Mouse (Mus musculus) cerebellum, adult 9-11 months (tissue): Measurements from ENCODE around the gene Pcdh9.

Experiments
- DNase-seq: peaks from one replicate; pipeline ENCODE4 v3.0.0; 2022

The Pcdh9 gene

DNA sequence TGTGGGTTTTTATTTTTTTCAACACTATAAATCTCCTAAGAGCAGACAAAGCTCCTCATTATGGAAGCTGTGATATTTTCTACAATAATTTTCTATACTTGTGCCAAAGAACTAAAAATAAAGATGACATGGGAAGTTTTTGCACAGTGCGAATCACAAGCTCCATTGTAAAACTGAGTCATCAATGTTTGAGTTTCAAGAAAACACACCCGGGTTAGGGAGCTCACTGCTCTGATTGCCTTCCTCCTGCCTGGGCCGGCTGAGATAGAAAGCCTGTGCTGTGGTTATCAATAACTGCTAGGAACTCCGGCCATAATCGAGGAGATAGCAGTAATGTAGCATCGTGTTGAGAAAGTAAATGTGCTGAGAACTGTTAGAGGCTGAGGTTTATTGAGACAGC is 344.9 kb downstream of the Pcdh9 start:
- no peak for DNase-seq

DNA sequence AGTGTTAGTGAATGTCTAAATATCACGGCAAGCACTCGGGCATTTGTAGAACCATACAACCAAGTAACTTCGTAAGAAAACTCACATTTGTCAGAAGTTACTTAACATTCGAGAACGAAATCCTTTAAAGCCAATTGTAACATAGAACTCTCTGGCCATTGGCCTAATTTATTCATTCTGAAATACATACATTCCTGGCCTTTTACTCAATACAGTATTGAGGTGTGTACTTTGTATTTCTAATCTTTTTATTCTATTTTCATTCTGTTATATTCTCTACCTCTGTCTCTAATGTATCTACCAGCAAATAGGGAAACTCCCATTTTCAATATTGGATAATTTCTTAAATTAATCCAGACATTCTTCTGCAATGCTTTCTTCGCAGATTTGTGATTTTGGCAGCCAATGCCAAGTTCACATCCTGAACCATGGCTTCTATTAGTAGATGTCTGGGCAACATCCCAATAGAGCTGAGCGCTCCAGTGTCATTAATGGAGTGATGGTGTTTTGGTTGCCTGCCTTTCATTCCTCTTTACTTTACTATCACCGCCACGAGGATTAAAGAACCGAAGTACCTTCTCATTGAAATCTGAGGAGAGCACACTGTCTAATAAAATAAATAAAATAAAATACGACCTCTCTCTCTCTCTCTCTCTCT is 346.4 kb downstream of the Pcdh9 start:
- peak; percentile 64 for DNase-seq

DNA sequence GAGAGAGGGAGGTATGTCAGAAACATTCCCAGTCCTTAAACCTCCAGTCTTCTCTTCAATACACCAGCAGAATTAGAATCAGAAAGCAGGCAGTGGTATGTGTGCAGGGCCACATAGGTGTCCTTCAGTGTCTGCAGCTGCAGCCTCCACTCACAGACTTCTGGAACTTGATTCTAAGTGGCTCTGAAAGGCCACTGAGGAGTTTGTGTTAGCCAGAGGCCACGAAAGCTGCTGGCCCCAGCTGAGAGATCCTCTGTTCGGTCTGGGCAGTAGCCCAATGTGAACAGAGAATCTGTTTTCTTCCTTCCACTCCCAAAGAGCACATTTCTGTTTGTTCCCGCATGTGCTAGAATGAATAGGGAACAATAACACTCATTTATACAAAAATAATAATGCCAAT is 346.9 kb downstream of the Pcdh9 start:
- peak; percentile 46 for DNase-seq

DNA sequence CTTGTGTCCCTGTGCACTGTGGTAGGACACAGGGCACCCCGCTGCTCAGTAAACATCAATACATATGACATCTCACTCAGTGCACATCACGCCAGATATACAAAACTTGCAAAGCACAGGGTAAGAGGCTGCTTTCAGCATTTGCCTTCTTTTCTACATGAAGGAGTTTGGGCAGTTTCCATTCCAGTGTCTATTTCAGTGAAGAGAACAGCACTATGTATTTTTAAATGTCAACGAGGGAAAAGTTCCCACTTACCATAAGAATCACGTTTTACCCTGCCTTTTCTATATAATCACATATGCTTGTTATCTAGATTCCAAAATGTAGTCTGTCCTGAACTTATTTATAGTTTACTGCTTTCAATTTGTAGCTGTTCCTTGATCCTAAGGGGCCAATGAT is 355.6 kb downstream of the Pcdh9 start:
- DNase-seq, result no peak

- no peak for DNase-seq
These were observed 367.0 kb downstream of the Pcdh9 start for GRCm38 (mm10) chr14:93523430-93523829.

DNA sequence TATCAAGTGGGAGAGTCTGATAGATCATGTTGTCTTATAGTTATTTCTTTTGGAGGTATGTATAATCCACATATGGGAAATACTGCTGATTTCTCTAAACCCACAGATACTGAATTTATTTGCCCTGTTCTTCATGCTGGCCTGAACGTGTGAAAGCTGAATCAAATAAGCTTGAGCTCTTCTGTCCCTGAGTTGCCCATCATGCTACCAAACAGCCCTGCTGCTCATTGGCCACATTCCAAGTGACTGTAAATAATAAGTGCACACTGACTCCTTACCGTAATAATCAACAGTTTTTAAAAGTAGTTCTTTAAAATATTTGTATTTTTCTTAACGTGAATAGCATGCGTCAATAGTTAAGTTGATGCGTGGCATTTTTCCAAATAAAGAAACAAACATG is 370.3 kb downstream of the Pcdh9 start:
- DNase-seq, result no peak

DNA sequence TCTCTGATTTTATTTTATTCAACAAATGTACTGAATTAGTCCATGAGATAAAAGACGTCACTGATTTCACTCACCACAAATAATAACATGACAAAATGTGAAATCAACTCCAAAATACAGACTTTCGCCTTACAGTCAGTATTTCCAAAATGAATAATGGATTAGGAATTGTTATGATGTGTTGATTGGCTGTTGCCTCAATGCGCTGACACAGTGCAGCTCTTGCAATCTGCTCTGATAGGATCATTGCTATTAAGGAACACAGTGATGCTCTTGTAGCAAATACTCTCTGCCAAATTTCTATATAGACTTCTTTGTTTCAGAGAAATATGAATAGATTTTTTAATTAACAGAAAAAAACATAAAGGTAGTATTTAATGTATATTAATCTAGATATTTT is 373.8 kb downstream of the Pcdh9 start:
- DNase-seq, result no peak

GRCm38 (mm10) chr14:93506107-93506506 is 384.4 kb downstream of the Pcdh9 start:
- DNase-seq, result no peak

GRCm38 (mm10) chr14:93498813-93499690 is 391.4 kb downstream of the Pcdh9 start:
- peak; percentile 90 for DNase-seq

GRCm38 (mm10) chr14:93474991-93475390 is 415.5 kb downstream of the Pcdh9 start:
- DNase-seq, result peak; percentile 78

- no peak for DNase-seq
These were observed 418.0 kb downstream of the Pcdh9 start for GRCm38 (mm10) chr14:93472494-93472893.

- peak; percentile 17 for DNase-seq
These were observed 427.1 kb downstream of the Pcdh9 start for GRCm38 (mm10) chr14:93463360-93463892.

- no peak for DNase-seq
These were observed 439.4 kb downstream of the Pcdh9 start for GRCm38 (mm10) chr14:93450930-93451665.

DNA sequence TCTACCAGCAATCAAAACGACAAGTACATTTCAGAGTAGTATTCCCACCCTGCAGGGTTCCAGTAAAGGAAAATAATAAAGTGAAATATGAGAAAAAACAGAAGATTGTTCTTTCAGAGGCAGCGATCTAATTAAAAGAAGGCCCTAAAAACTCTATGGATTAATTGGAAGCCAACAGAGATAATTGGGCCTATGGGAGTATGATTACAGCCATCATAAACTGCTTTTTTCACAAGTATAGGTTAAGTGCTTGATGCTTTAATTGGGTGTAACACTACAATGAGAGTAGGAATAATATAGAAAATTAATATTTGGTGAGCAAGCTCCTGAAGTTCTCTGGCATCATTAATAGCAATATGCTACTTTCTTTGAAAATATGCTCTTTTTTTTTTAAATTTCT is 448.6 kb downstream of the Pcdh9 start:
- DNase-seq, result no peak

DNA sequence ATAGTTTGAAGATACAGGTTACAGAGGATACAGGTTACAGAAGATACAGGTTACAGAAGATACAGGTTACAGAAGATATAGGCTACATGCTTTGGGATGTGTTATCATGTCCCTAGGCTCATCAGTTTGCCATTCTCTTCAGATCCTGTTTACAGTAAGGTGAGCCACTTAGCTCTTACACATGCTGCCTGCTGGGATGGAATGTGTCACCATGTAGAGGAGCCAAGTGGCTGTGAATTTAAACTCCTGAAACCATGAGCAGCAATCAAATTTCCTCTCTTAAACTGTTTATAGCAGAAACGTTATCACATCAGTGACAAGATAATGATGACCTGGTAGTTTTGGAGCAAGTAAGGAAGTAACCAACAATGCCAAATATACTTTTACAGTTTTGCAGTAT is 453.3 kb downstream of the Pcdh9 start:
- peak; percentile 28 for DNase-seq

DNA sequence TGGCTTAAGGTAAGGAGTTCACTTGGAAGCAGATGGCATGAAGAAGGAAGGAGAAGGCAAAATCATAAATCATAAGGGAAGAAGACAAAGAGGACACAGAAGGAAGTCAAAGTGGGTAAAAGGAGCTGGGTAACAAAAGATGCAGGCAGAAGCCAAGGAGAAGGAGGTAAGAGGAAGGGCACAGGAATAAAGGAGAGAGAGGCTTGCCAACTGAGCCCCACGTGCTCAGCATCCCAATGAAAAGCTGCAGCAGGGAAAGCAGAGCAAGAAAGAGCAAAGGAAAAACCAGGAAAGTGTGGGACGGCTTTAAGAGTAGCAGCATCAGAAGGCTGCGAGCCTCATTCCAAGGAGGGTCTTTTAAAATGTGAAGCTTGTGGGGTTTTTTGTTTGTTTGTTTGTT is 473.7 kb downstream of the Pcdh9 start:
- DNase-seq, result peak; percentile 22

- DNase-seq, result peak; percentile 67
These were observed 475.0 kb downstream of the Pcdh9 start for GRCm38 (mm10) chr14:93415496-93415895.

DNA sequence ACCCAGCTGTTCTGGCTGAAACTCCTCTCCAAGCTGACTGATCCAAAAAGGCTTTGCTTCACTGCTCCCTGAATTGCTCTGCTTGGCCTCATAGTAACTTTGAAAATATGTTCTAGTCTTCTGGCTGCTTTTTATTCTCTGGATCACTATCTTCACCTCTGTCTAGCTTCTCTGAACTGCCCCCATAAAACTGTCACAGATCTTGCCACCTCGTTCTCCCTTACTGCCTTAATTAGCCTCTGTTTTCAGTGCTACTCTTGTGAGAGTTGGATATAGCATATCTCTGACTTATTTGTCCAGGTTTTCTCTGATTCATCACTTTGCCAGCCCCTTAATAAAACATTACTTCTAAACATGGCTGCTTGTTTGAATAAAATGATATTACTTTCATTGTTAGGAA is 481.2 kb downstream of the Pcdh9 start:
- DNase-seq, result no peak

GRCm38 (mm10) chr14:93407747-93408146 is 482.7 kb downstream of the Pcdh9 start:
- no peak for DNase-seq

DNA sequence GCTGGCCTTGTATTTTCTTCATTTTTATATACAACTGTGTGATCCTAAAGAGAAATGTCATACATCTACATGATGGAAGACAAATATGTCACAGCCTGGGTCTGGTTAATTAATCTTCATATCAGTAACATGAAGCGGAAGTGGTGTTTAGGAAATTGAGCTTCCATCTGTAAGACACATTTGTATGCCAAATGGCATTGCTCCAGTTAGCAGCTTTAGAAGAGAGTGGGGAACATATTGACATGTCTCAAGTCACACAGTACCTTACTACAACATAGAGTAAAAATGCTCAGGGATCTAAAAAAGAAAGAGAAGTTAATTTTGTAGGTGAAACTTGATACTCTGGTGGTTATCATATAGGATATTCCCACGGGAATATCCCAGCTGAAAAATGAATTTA is 505.4 kb downstream of the Pcdh9 start:
- DNase-seq, result peak; percentile 16

DNA sequence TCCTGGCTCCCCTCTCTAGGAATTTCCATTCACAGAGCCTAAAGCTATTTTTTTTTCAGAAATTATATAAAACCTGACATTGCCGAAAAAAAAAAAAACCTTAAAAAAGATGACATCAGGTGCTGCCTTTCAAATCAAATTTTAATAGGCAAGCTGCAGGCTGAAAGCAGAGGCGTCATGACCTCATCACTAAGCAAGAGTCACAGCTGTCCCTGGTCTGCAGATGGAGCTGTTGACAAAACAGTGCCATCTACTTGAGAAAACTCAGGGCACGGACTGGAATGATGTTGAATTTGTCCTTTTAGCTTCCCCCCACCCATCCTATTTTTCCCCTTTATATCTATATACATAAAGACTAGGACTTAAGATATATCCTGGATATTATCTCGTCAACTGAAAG is 509.3 kb downstream of the Pcdh9 start:
- DNase-seq, result peak; percentile 22

GRCm38 (mm10) chr14:93380757-93381156 is 509.7 kb downstream of the Pcdh9 start:
- no peak for DNase-seq

DNA sequence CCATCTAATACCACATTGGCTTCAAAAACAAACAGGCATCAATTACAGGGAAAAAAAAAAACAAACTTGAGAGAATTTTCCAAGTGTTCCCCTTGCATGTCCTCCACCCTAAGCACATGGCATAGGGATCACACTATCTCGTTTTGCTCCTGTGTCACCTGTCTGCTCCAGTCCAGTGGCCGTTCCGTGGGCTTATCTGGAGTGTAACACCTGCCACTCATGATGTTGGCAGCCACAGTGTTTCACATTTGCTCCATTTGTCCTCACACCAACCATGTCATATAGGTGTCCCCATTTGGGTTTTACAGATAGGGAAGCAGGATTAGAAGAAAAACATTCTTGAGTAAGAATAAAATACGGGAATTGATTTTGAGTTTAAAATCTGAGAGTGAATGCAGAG is 514.3 kb downstream of the Pcdh9 start:
- no peak for DNase-seq
